ENCODE assay signal across 7 mouse cellular contexts in genomic region chr7:100160006-100160405, GRCm38 (mm10). TPM values are rescaled to one million over a fixed set of nuclear protein-coding genes. Genes with fewer than 3 reads are reported as not detected.
A peak's percentile ranks its signal among the peaks of the same experiment; 100 is the strongest.
DNase-seq lines count a peak whose midpoint lies in the region; ATAC-seq lines count a peak whose summit lies in the region.

No protein-coding gene starts in this region.

- no peaks in the 10 kb centered on the region for H3K36me3 ChIP-seq in lung, embryonic 15.5 days
- no peaks in the 10 kb centered on the region for H3K36me3 ChIP-seq in embryonic facial prominence, embryonic 12.5 days
- H3K36me3 ChIP-seq in hindbrain, embryonic 10.5 days, result no peaks in the 10 kb centered on the region
- H3K36me3 ChIP-seq in midbrain, embryonic 12.5 days, result no peaks in the 10 kb centered on the region

- peak overlapping the region; percentile 81 for H3K4me3 ChIP-seq in lung, embryonic 15.5 days
- H3K4me3 ChIP-seq in embryonic facial prominence, embryonic 12.5 days, result peak overlapping the region; percentile 83
- peak overlapping the region; percentile 83 for H3K4me3 ChIP-seq in hindbrain, embryonic 10.5 days
- peak overlapping the region; percentile 73 for H3K4me3 ChIP-seq in midbrain, embryonic 12.5 days

- H3K9me3 ChIP-seq in lung, embryonic 15.5 days, result no peaks in the 10 kb centered on the region
- H3K9me3 ChIP-seq in embryonic facial prominence, embryonic 12.5 days, result no peaks in the 10 kb centered on the region
- no peaks in the 10 kb centered on the region for H3K9me3 ChIP-seq in hindbrain, embryonic 10.5 days
- H3K9me3 ChIP-seq in midbrain, embryonic 12.5 days, result no peaks in the 10 kb centered on the region

- peak overlapping the region; percentile 97 for H3K27ac ChIP-seq in lung, embryonic 15.5 days
- peak overlapping the region; percentile 97; the same call in 1 of the 2 replicates for H3K27ac ChIP-seq in embryonic facial prominence, embryonic 12.5 days
- peak overlapping the region; percentile 98 for H3K27ac ChIP-seq in hindbrain, embryonic 10.5 days
- H3K27ac ChIP-seq in midbrain, embryonic 12.5 days (replicated peaks), result 0 out of 2 replicates have a peak overlapping the region, but pooled peaks have one; percentile 88

- H3K9ac ChIP-seq in lung, embryonic 15.5 days, result peak overlapping the region; percentile 80
- H3K9ac ChIP-seq in embryonic facial prominence, embryonic 12.5 days, result peak overlapping the region; percentile 87
- H3K9ac ChIP-seq in midbrain, embryonic 12.5 days (replicated peaks), result peak overlapping the region; percentile 78

- DNase-seq in lung, postnatal 25 days (ENCODE audit: low spot score), result no peak
- DNase-seq in hindbrain, embryonic 10.5 days (ENCODE audit: low spot score), result no peak
- DNase-seq in adipocyte (ENCODE audit: low spot score), result no peak

- peaks cover 6% of the 10 kb centered on the region for H3K4me1 ChIP-seq in lung, embryonic 15.5 days
- H3K4me1 ChIP-seq in embryonic facial prominence, embryonic 12.5 days, result peaks cover 8% of the 10 kb centered on the region
- H3K4me1 ChIP-seq in hindbrain, embryonic 10.5 days (replicated peaks), result peaks cover 15% of the 10 kb centered on the region
- H3K4me1 ChIP-seq in midbrain, embryonic 12.5 days, result peaks cover 6% of the 10 kb centered on the region

- ATAC-seq in lung, embryonic 15.5 days (ENCODE audit: borderline replicate concordance, extremely low read depth, low FRiP score, low TSS enrichment), result peak; percentile 7; the same call in 1 of the 2 replicates
- no peak for ATAC-seq in embryonic facial prominence, embryonic 12.5 days (ENCODE audit: insufficient number of reproducible peaks, insufficient read depth, low FRiP score, low TSS enrichment)
- ATAC-seq in midbrain, embryonic 12.5 days (ENCODE audit: low FRiP score, low read depth), result peak; percentile 24
- no peak for ATAC-seq in erythroid progenitor cell, adult 5-6 weeks (replicated peaks; ENCODE audit: low FRiP score, poor library complexity, severe bottlenecking)

- peak overlapping the region; percentile 88 for H3K4me2 ChIP-seq in lung, embryonic 15.5 days
- peak overlapping the region; percentile 78 for H3K4me2 ChIP-seq in embryonic facial prominence, embryonic 12.5 days (replicated peaks)
- peak overlapping the region; percentile 78 for H3K4me2 ChIP-seq in midbrain, embryonic 12.5 days (replicated peaks)

- 60% methylated on average over 7 of the region's 7 CpGs for WGBS in lung, embryonic 15.5 days
- WGBS in embryonic facial prominence, embryonic 12.5 days, result 67% methylated on average over 7 of the region's 7 CpGs
- WGBS in hindbrain, embryonic 10.5 days, result 74% methylated on average over 7 of the region's 7 CpGs
- WGBS in midbrain, embryonic 12.5 days, result 77% methylated on average over 7 of the region's 7 CpGs

- no peaks in the 10 kb centered on the region for H3K27me3 ChIP-seq in lung, embryonic 15.5 days
- H3K27me3 ChIP-seq in embryonic facial prominence, embryonic 12.5 days, result no peaks in the 10 kb centered on the region
- peaks cover 14% of the 10 kb centered on the region for H3K27me3 ChIP-seq in hindbrain, embryonic 10.5 days (ENCODE audit: insufficient read depth, poor library complexity, severe bottlenecking)
- peaks cover 9% of the 10 kb centered on the region for H3K27me3 ChIP-seq in midbrain, embryonic 12.5 days

RNA-seq across cellular contexts. Expression of gene Lipt2, which starts 0.9 kb away (rescaled TPM):
- 20.1 and 22.1 TPM in 2 replicates for polyA plus RNA-seq in lung, embryonic 15.5 days (2015; fragmentation: Nextera tagmentation; extraction: Ambion mirVana)
- polyA plus RNA-seq in embryonic facial prominence, embryonic 12.5 days (2016; fragmentation: Nextera tagmentation; extraction: Ambion mirVana), result 26.8 and 29.7 TPM in 2 replicates
- polyA plus RNA-seq in hindbrain, embryonic 10.5 days (2016; fragmentation: Nextera tagmentation; extraction: Ambion mirVana), result 25.3 and 26.9 TPM in 2 replicates
- 15.7 and 16.9 TPM in 2 replicates for polyA plus RNA-seq in midbrain, embryonic 12.5 days (2016; fragmentation: Nextera tagmentation; extraction: Ambion mirVana)
- total RNA-seq in erythroid progenitor cell, adult 5-6 weeks (2015; ENCODE audit: low replicate concordance), result not detected in 2 replicates
- not detected in 2 replicates for total RNA-seq in erythroid progenitor cell, adult 5-6 weeks (2017; ENCODE audit: low replicate concordance)

RNA-seq across cellular contexts. Expression of gene Kcne3, which starts 16.3 kb away (rescaled TPM):
- 1.5 TPM in 2 replicates for polyA plus RNA-seq in lung, embryonic 15.5 days (2015; fragmentation: Nextera tagmentation; extraction: Ambion mirVana)
- polyA plus RNA-seq in embryonic facial prominence, embryonic 12.5 days (2016; fragmentation: Nextera tagmentation; extraction: Ambion mirVana), result 11.4 and 13.3 TPM in 2 replicates
- 5.3 and 7.1 TPM in 2 replicates for polyA plus RNA-seq in hindbrain, embryonic 10.5 days (2016; fragmentation: Nextera tagmentation; extraction: Ambion mirVana)
- 1.4 and 1.5 TPM in 2 replicates for polyA plus RNA-seq in midbrain, embryonic 12.5 days (2016; fragmentation: Nextera tagmentation; extraction: Ambion mirVana)
- not detected in 2 replicates for total RNA-seq in erythroid progenitor cell, adult 5-6 weeks (2015; ENCODE audit: low replicate concordance)
- not detected in 2 replicates for total RNA-seq in erythroid progenitor cell, adult 5-6 weeks (2017; ENCODE audit: low replicate concordance)

RNA-seq across cellular contexts. Expression of gene Pold3, which starts 38.6 kb away (rescaled TPM):
- polyA plus RNA-seq in lung, embryonic 15.5 days (2015; fragmentation: Nextera tagmentation; extraction: Ambion mirVana), result 61.1 and 62.2 TPM in 2 replicates
- 81.6 and 82.9 TPM in 2 replicates for polyA plus RNA-seq in embryonic facial prominence, embryonic 12.5 days (2016; fragmentation: Nextera tagmentation; extraction: Ambion mirVana)
- polyA plus RNA-seq in hindbrain, embryonic 10.5 days (2016; fragmentation: Nextera tagmentation; extraction: Ambion mirVana), result 70.7 and 107 TPM in 2 replicates
- polyA plus RNA-seq in midbrain, embryonic 12.5 days (2016; fragmentation: Nextera tagmentation; extraction: Ambion mirVana), result 78.4 and 86.3 TPM in 2 replicates
- total RNA-seq in erythroid progenitor cell, adult 5-6 weeks (2015; ENCODE audit: low replicate concordance), result 54.9 and 62.0 TPM in 2 replicates
- total RNA-seq in erythroid progenitor cell, adult 5-6 weeks (2017; ENCODE audit: low replicate concordance), result 129 and 249 TPM in 2 replicates

Comparison
In these comparisons a context has a peak if more than half of its experiments do, and no peak if none do; other contexts are left out.
1. ATAC-seq: peak in lung, embryonic 15.5 days (single experiment) and midbrain, embryonic 12.5 days (single experiment); none in embryonic facial prominence, embryonic 12.5 days (single experiment) and erythroid progenitor cell, adult 5-6 weeks (single experiment).
2. Peak in every context shown above with its lines, with median percentiles within 50 percentile points of each other: H3K27ac ChIP-seq, H3K4me2 ChIP-seq, H3K4me3 ChIP-seq and H3K9ac ChIP-seq.